Mouse (Mus musculus): ENCODE data around the gene P2rx1.

- TF ChIP-seq EP300 (optimal IDR thresholded peaks at IDR 0.05) (no peak), CTCF (IDR thresholded peaks at IDR 0.05; ENCODE audit: low read depth) (no peak)
Observed at GRCm38 (mm10) chr11:72954216-72954615, 44.7 kb upstream of the P2rx1 start.

Measured in stomach, postnatal 0 days (tissue).